Mouse (Mus musculus) heart, embryonic 12.5 days (tissue): ENCODE data around the gene Ctnnbip1. TPM values are rescaled to one million over a fixed set of nuclear protein-coding genes. Genes with fewer than 3 reads are reported as not detected.
"Not testable (repeated sequence)": the region's sequence is repeated elsewhere in the genome, so short reads cannot be mapped to it uniquely, and the experiment has no call there.

ENCODE experiments used
- ATAC-seq: fragments of 200-750 bp; cut with Nextera tagmentation; 2 replicates; pipeline ENCODE4 v1.8.0; 2017; ENCODE audit warnings: moderate TSS enrichment, moderate library complexity; ENCODE audit not compliant: insufficient number of reproducible peaks, low FRiP score
- H3K27ac ChIP-seq: fragments of 300-500 bp; sonication (generic); 2 replicates; pipeline ENCODE4 v1.5.1; 2016; ENCODE audit warnings: mild to moderate bottlenecking, moderate library complexity; ENCODE audit not compliant: poor library complexity, severe bottlenecking
- H3K27me3 ChIP-seq: fragments of 300-500 bp; sonication (generic); replicated peaks from 2 replicates; pipeline ENCODE4 v1.6.1; 2016; ENCODE audit warnings: mild to moderate bottlenecking, moderate library complexity
- H3K36me3 ChIP-seq: fragments of 300-500 bp; sonication (generic); 2 replicates; pipeline ENCODE4 v1.6.1; 2016; ENCODE audit warnings: mild to moderate bottlenecking, moderate library complexity
- H3K4me1 ChIP-seq: fragments of 300-500 bp; sonication (generic); replicated peaks from 2 replicates; pipeline ENCODE4 v1.6.1; 2016; ENCODE audit warnings: mild to moderate bottlenecking
- H3K4me2 ChIP-seq: fragments of 300-500 bp; sonication (generic); 2 replicates; pipeline ENCODE4 v1.6.1; 2016; ENCODE audit warnings: mild to moderate bottlenecking, moderate library complexity
- H3K4me3 ChIP-seq: fragments of 300-500 bp; sonication (generic); 2 replicates; pipeline ENCODE4 v1.5.1; 2016; ENCODE audit warnings: mild to moderate bottlenecking
- H3K9ac ChIP-seq: fragments of 300-500 bp; sonication (generic); 2 replicates; pipeline ENCODE4 v1.6.1; 2016; ENCODE audit warnings: mild to moderate bottlenecking, moderate library complexity
- H3K9me3 ChIP-seq: fragments of 300-500 bp; sonication (generic); replicated peaks from 2 replicates; pipeline ENCODE4 v1.6.1; 2016; ENCODE audit warnings: mild to moderate bottlenecking, moderate library complexity
- WGBS: fragments of 180-500 bp; shearing (Covaris S2); methylation state at CpG from one replicate; pipeline ENCODE4 v1.1.7; 2016; 5-methylcytosine and 5-hydroxymethylcytosine counted together
- microRNA-seq: library from miRNA; unstranded; fragments of <30 nt; microRNA quantifications from one replicate; pipeline ENCODE4, GENCODE M21; 2017
- polyA plus RNA-seq: library from polyadenylated mRNA; unstranded; fragments of >200 nt; fragmentation: Nextera tagmentation; extraction: Ambion mirVana; gene quantifications from 2 replicates; pipeline ENCODE4 v1.2.1, GENCODE M21; 2016

The Ctnnbip1 gene
- polyA plus RNA-seq, 1 experiment from 2014 or later, result 38.5 TPM

- no peak overlapping the region for H3K4me3 ChIP-seq
- H3K9ac ChIP-seq, result no peak overlapping the region
- H3K9me3 ChIP-seq, result peaks cover 3% of the 10 kb centered on the region; the same call in 1 of the 2 replicates
- H3K36me3 ChIP-seq, result no peaks in the 10 kb centered on the region
- ATAC-seq, result no peak
- H3K4me1 ChIP-seq, result peaks cover 34% of the 10 kb centered on the region
- no peak overlapping the region for H3K27ac ChIP-seq
- H3K4me2 ChIP-seq, result peak overlapping the region; percentile 6; the same call in 1 of the 2 replicates
- WGBS, result 42% methylated on average over 15 of the region's 15 CpGs
- peaks cover 12% of the 10 kb centered on the region; the same call in 1 of the 2 replicates for H3K27me3 ChIP-seq
Observed at GRCm38 (mm10) chr4:149606766-149607358, 88.8 kb downstream of the Ctnnbip1 start.

DNA sequence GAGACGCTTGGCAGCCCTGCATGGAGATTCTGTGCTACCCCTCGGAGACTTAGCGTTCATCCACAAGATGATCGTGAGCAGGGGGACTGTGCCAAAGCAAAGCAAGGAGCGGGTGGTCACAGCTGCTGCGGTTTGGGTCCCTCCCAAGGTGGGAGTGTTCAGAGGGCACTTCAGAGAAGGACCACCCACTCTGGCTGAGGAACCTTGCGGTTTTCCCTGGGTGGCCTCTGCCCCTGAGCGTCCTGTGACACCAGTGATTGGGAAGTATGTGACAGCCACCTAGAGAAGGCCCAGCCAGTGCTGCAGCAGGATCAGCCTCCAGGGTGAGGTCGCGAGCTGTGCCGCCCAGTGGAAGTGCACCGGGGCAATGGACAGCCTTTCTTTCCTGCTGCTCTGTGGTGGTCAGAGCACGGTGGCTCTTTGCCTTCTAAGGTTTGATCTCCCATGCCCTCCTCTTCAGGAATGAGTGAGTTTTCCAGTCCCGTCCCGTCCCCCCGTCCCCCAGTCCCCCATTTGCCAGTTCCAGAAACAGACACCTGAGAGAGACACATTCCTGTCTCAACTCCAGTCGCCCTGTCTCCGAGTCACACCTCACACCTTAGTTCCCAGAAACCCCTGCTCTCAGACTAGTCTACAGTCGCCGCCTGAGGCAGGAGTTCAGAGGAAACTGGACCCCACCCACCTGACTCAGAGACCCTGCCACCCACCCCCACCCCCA lies 89.7 kb downstream of the Ctnnbip1 start:
- Histone ChIP-seq H3K4me1 (peaks cover 27% of the 10 kb centered on the region), H3K27ac (no peak overlapping the region), H3K4me3 (no peak overlapping the region), H3K9ac (no peak overlapping the region), H3K9me3 (peaks cover 3% of the 10 kb centered on the region; the same call in 1 of the 2 replicates), H3K4me2 (no peak overlapping the region), H3K36me3 (no peaks in the 10 kb centered on the region), H3K27me3 (peaks cover 12% of the 10 kb centered on the region; the same call in 1 of the 2 replicates)
- 38% methylated on average over 20 of the region's 20 CpGs for WGBS
- ATAC-seq, result peak; percentile 43; the same call in 1 of the 2 replicates

DNA sequence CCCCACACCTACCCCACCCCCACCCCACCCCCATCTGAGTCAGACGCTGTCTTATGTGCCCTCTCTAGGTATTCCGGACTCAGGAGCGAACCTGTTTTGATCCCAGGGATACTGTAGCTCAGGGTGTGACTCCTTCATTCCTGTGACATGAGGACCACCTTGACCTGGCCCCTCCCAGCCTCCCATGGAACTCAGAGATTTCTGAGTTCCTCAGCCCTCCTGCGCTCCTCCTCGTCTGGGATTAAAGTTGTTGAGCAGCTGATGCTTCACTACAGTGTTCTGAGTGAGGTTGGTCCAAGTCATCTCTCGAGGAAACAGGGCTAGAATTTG lies 90.2 kb downstream of the Ctnnbip1 start:
- H3K36me3 ChIP-seq, result no peaks in the 10 kb centered on the region

DNA sequence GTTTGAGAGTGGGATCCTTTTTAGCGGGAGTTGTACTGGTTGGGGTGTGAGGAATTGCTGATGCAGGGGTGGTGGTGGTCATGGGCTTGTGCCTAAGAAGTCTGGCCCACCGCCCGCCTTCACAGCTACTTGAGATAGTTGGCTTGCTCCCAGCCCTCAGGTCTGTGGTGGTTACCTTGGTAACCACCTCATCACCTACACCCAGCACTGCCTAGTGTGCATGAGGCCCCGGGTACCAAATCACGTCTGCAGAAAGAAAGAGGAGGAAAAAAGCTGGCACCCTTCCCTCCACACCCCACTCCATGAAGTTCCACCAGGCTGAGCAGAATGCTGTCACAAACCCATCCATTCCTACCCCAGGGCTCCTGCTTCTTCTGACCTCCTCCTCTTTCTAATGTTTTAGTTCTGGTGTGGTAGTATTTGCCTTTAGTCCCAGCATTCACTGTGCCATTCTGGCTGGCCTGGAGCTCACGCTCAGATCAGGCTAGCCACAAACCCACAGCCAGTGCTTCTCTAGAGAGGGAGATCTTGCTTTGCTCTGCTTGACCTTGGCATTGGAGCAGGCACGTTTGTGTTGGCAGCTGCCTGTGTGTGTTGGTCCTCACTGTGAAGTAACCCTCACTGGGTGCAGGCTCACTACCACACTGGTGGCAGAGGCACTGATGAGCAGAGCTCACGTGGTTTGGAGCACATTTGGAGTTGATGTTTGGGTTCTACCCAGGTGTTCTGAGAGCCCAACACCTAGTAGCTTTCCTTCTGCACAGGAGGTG lies 91.4 kb downstream of the Ctnnbip1 start:
- Histone ChIP-seq H3K36me3 (no peaks in the 10 kb centered on the region), H3K4me1 (peaks cover 26% of the 10 kb centered on the region), H3K4me2 (no peak overlapping the region), H3K9ac (no peak overlapping the region), H3K27ac (no peak overlapping the region), H3K4me3 (no peak overlapping the region), H3K27me3 (peaks cover 12% of the 10 kb centered on the region; the same call in 1 of the 2 replicates), H3K9me3 (peaks cover 4% of the 10 kb centered on the region; the same call in 1 of the 2 replicates)
- WGBS, result 62% methylated on average over 8 of the region's 8 CpGs
- no peak for ATAC-seq

More for the DNA sequence above, 90.2 kb downstream of the Ctnnbip1 start:
- peaks cover 12% of the 10 kb centered on the region; the same call in 1 of the 2 replicates for H3K27me3 ChIP-seq
- WGBS, result 83% methylated on average over 6 of the region's 6 CpGs
- H3K4me2 ChIP-seq, result no peak overlapping the region
- no peak overlapping the region for H3K27ac ChIP-seq
- H3K4me1 ChIP-seq, result peaks cover 26% of the 10 kb centered on the region
- H3K9me3 ChIP-seq, result peaks cover 3% of the 10 kb centered on the region; the same call in 1 of the 2 replicates
- ATAC-seq, result no peak
- H3K4me3 ChIP-seq, result no peak overlapping the region
- no peak overlapping the region for H3K9ac ChIP-seq

- Histone ChIP-seq H3K9me3 (peaks cover 5% of the 10 kb centered on the region; the same call in 1 of the 2 replicates), H3K4me2 (no peak overlapping the region), H3K4me1 (peaks cover 26% of the 10 kb centered on the region), H3K27ac (no peak overlapping the region), H3K27me3 (no peaks in the 10 kb centered on the region), H3K9ac (no peak overlapping the region), H3K36me3 (peaks cover 13% of the 10 kb centered on the region), H3K4me3 (no peak overlapping the region)
- no peak for ATAC-seq
- WGBS, result 50% methylated on average over 10 of the region's 10 CpGs
Observed at GRCm38 (mm10) chr4:149611376-149612044, 93.5 kb downstream of the Ctnnbip1 start.

DNA sequence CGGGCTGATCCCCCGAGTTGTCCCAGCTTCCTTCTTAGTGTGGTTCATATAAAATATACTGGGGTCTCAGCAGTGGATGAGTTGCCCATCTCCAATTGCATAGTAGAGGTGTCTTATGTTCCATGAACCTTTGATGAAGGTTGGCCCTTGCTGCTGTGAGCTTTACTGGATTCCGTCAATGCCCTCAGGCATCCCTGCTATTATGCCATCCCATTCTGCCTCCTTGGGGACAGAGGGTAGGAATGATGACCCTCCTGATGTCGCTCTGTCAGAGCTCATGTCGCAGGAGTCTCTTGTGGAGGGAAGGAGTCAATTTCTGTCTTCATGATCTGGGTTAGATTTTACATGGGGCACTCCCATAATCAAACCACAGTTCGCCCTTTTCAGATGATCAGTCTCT lies 95.5 kb downstream of the Ctnnbip1 start:
- ATAC-seq, result not testable (repeated sequence)

GRCm38 (mm10) chr4:149614869-149615268 lies 96.8 kb downstream of the Ctnnbip1 start:
- no peaks in the 10 kb centered on the region for H3K27me3 ChIP-seq
- peaks cover 5% of the 10 kb centered on the region; the same call in 1 of the 2 replicates for H3K9me3 ChIP-seq
- no peaks in the 10 kb centered on the region for H3K4me1 ChIP-seq
- peaks cover 15% of the 10 kb centered on the region for H3K36me3 ChIP-seq
- no peak overlapping the region for H3K9ac ChIP-seq
- WGBS, result 91% methylated on average over 3 of the region's 3 CpGs
- no peak for ATAC-seq
- H3K27ac ChIP-seq, result no peak overlapping the region
- no peak overlapping the region for H3K4me3 ChIP-seq
- no peak overlapping the region for H3K4me2 ChIP-seq

More for the DNA sequence above, 95.5 kb downstream of the Ctnnbip1 start:
- 70% methylated on average over 6 of the region's 6 CpGs for WGBS
- not testable (repeated sequence) for H3K4me2 ChIP-seq, H3K27me3 ChIP-seq, H3K9ac ChIP-seq, H3K27ac ChIP-seq, H3K9me3 ChIP-seq, H3K4me1 ChIP-seq, H3K4me3 ChIP-seq
- peaks cover 15% of the 10 kb centered on the region for H3K36me3 ChIP-seq

Small RNA genes lying within 50 kb of the gene (microRNA-seq; reads per million reads assigned to microRNA genes)
- not detected for gene Mir5616

Other genes with a start within 250 kb of the Ctnnbip1 start
- 60.1 and 62.9 TPM in 2 replicates for gene Kif1b, start 210.5 kb upstream of the Ctnnbip1 start, polyA plus RNA-seq
- gene Ube4b, start 91.5 kb upstream of the Ctnnbip1 start, polyA plus RNA-seq, result 50.3 and 58.3 TPM in 2 replicates
- gene Rbp7, start 63.3 kb upstream of the Ctnnbip1 start, polyA plus RNA-seq, result 2.4 and 3.4 TPM in 2 replicates
- 0.29 and 0.33 TPM in 2 replicates for gene Tmem274, start 40.9 kb upstream of the Ctnnbip1 start, polyA plus RNA-seq
- 12.0 and 14.0 TPM in 2 replicates for gene Nmnat1, start 33.0 kb upstream of the Ctnnbip1 start, polyA plus RNA-seq
- gene Lzic, start 33.0 kb upstream of the Ctnnbip1 start, polyA plus RNA-seq, result 32.1 and 40.9 TPM in 2 replicates
- gene Clstn1, start 68.2 kb downstream of the Ctnnbip1 start, polyA plus RNA-seq, result 38.3 and 38.9 TPM in 2 replicates
- 3.5 and 3.7 TPM in 2 replicates for gene Pik3cd, start 184.3 kb downstream of the Ctnnbip1 start, polyA plus RNA-seq
- 51.1 and 52.8 TPM in 2 replicates for gene Tmem201, start 219.8 kb downstream of the Ctnnbip1 start, polyA plus RNA-seq